Mouse (Mus musculus) heart, postnatal 0 days (tissue): ENCODE data around the gene Pabpn1l. TPM values are rescaled to one million over a fixed set of nuclear protein-coding genes. Genes with fewer than 3 reads are reported as not detected.

Source experiments
- ATAC-seq: fragments of 200-750 bp; cut with Nextera tagmentation; 2 replicates; pipeline ENCODE4 v1.8.0; 2017; ENCODE audit warnings: low read depth, moderate number of reproducible peaks, moderate library complexity; ENCODE audit not compliant: insufficient read depth
- DNase-seq: peaks from one replicate; pipeline ENCODE4 v3.0.0-alpha.2; 2016; ENCODE audit warnings: low spot score
- H3K27ac ChIP-seq: fragments of 300-500 bp; sonication (generic); 2 replicates; pipeline ENCODE4 v1.5.1; 2014; ENCODE audit warnings: low read depth, mild to moderate bottlenecking
- H3K27me3 ChIP-seq: fragments of 300-500 bp; sonication (generic); 2 replicates; pipeline ENCODE4 v1.6.1; 2014; ENCODE audit warnings: low read length, mixed read lengths; ENCODE audit not compliant: control insufficient read depth, insufficient read depth
- H3K36me3 ChIP-seq: fragments of 300-500 bp; sonication (generic); replicated peaks from 2 replicates; pipeline ENCODE4 v1.6.1; 2014; ENCODE audit warnings: low read length, mixed read lengths; ENCODE audit not compliant: control insufficient read depth, insufficient read depth
- H3K4me1 ChIP-seq: fragments of 300-500 bp; sonication (generic); 2 replicates; pipeline ENCODE4 v1.6.1; 2014; ENCODE audit warnings: antibody characterized with exemption; ENCODE audit not compliant: control insufficient read depth, insufficient read depth
- H3K4me2 ChIP-seq: fragments of 300-500 bp; sonication (generic); 2 replicates; pipeline ENCODE4 v1.6.1; 2014; ENCODE audit warnings: low read depth, mild to moderate bottlenecking, low read length, moderate library complexity
- H3K4me3 ChIP-seq: fragments of 300-500 bp; sonication (generic); 2 replicates; pipeline ENCODE4 v1.5.1; 2014; ENCODE audit warnings: low read depth, low read length
- H3K9ac ChIP-seq: fragments of 300-500 bp; sonication (generic); replicated peaks from 2 replicates; pipeline ENCODE4 v1.6.1; 2014; ENCODE audit warnings: low read depth, low read length, mixed read lengths
- H3K9me3 ChIP-seq: fragments of 300-500 bp; sonication (generic); replicated peaks from 2 replicates; pipeline ENCODE4 v1.6.1; 2016; ENCODE audit warnings: low read length; ENCODE audit not compliant: control insufficient read depth
- CTCF ChIP-seq: IDR thresholded peaks from 2 replicates; pipeline ENCODE4 v1.5.1; 2016; ENCODE audit warnings: antibody characterized with exemption, control low read depth, low read depth
- EP300 ChIP-seq: IDR thresholded peaks from 2 replicates; pipeline ENCODE4 v1.6.1; 2016; ENCODE audit warnings: antibody characterized with exemption, low read depth
- WGBS: fragments of 180-500 bp; shearing (Covaris S2); extraction: QIAGEN DNeasy Blood & Tissue Kit; methylation state at CpG from one replicate; pipeline ENCODE4 v1.1.7; 2014; 5-methylcytosine and 5-hydroxymethylcytosine counted together
- polyA plus RNA-seq: library from polyadenylated mRNA; unstranded; fragments of >200 nt; fragmentation: Nextera tagmentation; extraction: Ambion mirVana; gene quantifications from 2 replicates; pipeline ENCODE4 v1.2.1, GENCODE M21; 2015
- total RNA-seq: library from RNA; depleted of rRNA; stranded (reverse); fragments of >200 nt; gene quantifications from 2 replicates; pipeline ENCODE4 v1.2.3, GENCODE M21; 2014; ENCODE audit warnings: low replicate concordance; rRNA removed

The Pabpn1l gene
- total RNA-seq = not detected in 2 replicates
- polyA plus RNA-seq = not detected in 2 replicates

DNA sequence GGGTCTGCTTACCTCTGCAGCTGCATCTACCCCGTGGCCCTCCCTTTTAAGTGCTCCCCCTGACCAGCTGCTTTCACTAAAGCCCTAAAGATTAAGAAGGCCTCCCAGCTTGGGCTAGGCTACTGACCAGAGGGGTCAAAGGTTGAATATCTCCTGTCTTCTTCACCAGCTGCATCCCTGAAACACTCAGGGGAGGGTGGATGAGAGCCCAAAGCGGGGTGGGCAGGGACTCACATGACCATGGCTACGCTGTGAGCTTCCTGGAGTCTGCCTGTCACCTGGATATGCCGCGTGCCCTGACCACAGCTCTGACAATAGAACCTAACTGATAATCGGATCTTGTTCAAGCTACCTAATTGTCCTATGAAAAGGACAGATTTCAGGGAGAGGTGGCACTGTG, at the start of gene Pabpn1l:
TSS of gene Pabpn1l (minus strand) at position 13 of the 400 bp plus-strand sequence.
- H3K27ac ChIP-seq = no peak within 1 kb of the TSS
- DNase-seq (no peak), ATAC-seq (no peak)
- no peak for TF ChIP-seq CTCF
- no peak for TF ChIP-seq EP300
- H3K9me3 ChIP-seq = no peaks in the 10 kb centered on the region
- no peaks in the 10 kb centered on the region for H3K36me3 ChIP-seq
- H3K4me3 ChIP-seq = no peak within 1 kb of the TSS
- WGBS = 70% methylated on average over 6 of the region's 6 CpGs
- H3K27me3 ChIP-seq = 0 out of 2 replicates have a peak, but pooled peaks cover 4% of the 10 kb centered on the region
- no peaks in the 10 kb centered on the region for H3K4me1 ChIP-seq
- no peak within 1 kb of the TSS for H3K9ac ChIP-seq
- H3K4me2 ChIP-seq = no peak within 1 kb of the TSS

DNA sequence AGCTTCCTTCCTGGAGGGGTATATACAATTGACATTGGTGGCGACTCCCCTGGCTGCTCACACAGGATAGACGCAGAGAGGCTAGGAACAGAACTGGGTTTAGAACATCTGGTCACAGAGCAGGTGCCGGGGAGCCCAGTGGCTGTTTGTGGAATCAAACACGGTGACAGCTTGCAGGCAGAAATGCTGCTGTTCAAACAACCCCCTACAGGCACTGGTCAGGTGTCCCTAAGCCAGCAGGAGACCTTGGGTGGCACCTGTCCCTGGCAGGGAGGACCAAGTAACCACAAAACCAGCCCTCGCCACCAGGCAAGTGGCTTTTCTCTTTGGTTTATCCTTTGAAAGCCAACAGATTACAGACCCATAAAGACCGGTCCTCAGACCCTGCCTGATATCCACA, 49.4 kb upstream of the Pabpn1l start:
- no peaks in the 10 kb centered on the region for H3K9me3 ChIP-seq
- H3K4me3 ChIP-seq = no peak overlapping the region
- no peaks in the 10 kb centered on the region for H3K36me3 ChIP-seq
- H3K27ac ChIP-seq = no peak overlapping the region
- DNase-seq (no peak), ATAC-seq (no peak)
- TF ChIP-seq EP300 (no peak), CTCF (no peak)
- peaks cover 36% of the 10 kb centered on the region for H3K27me3 ChIP-seq
- peaks cover 11% of the 10 kb centered on the region for H3K4me1 ChIP-seq
- 64% methylated on average over 6 of the region's 6 CpGs for WGBS
- no peak overlapping the region for H3K9ac ChIP-seq
- H3K4me2 ChIP-seq = no peak overlapping the region

DNA sequence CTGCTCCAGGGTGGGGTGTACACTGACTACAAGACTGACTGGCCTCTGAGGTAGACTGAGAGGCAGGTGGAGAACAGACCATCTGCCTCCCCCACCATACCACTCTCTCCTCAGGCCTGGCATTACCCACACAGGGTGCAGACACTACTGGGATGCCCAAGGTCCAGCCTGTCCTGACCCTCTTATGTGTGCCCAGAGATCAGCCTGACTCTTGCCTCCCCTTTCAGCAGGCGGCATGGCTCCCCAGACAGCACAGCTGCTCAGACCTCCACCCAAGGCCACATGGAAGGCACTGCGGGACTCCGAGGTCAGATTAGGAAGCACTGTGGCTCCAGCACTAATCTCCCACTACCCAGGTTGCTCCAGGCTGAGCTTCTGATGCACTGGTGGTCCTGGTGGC, 48.2 kb upstream of the Pabpn1l start:
- WGBS = 72% methylated on average over 3 of the region's 3 CpGs
- Histone ChIP-seq H3K4me3 (no peak overlapping the region), H3K27me3 (peaks cover 24% of the 10 kb centered on the region), H3K4me2 (no peak overlapping the region), H3K27ac (no peak overlapping the region), H3K9me3 (no peaks in the 10 kb centered on the region), H3K9ac (no peak overlapping the region), H3K36me3 (no peaks in the 10 kb centered on the region), H3K4me1 (peaks cover 23% of the 10 kb centered on the region)
- DNase-seq (no peak), ATAC-seq (no peak)
- TF ChIP-seq CTCF = no peak
- no peak for TF ChIP-seq EP300

DNA sequence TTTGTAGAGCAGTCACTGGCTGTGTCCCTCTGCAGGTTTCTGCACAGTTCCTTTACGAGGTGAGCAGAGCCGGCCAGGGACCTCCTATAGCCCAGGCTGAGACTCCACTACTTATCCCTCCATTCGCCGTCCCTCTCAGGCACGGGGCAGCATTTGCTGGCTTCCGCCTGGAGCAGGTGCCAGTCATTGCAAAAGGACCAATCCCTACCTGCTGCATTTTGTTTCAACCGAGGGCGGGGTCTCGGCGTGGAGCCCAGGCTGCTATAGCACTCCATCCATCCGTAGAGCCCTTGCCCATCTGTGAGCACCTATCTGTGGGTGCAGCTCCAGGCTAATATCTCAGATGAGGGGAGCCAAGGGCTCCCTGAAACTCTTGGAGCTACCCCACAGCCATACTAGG, 47.5 kb upstream of the Pabpn1l start:
- no peaks in the 10 kb centered on the region for H3K36me3 ChIP-seq
- no peaks in the 10 kb centered on the region for H3K9me3 ChIP-seq
- H3K4me3 ChIP-seq = no peak overlapping the region
- ATAC-seq = no peak
- H3K4me2 ChIP-seq = no peak overlapping the region
- H3K9ac ChIP-seq = no peak overlapping the region
- no peak overlapping the region for H3K27ac ChIP-seq
- H3K27me3 ChIP-seq = peaks cover 22% of the 10 kb centered on the region; the same call in 1 of the 2 replicates
- peaks cover 25% of the 10 kb centered on the region for H3K4me1 ChIP-seq
- TF ChIP-seq EP300 (no peak), CTCF (no peak)
- WGBS = 50% methylated on average over 11 of the region's 11 CpGs
- DNase-seq = no peak

DNA sequence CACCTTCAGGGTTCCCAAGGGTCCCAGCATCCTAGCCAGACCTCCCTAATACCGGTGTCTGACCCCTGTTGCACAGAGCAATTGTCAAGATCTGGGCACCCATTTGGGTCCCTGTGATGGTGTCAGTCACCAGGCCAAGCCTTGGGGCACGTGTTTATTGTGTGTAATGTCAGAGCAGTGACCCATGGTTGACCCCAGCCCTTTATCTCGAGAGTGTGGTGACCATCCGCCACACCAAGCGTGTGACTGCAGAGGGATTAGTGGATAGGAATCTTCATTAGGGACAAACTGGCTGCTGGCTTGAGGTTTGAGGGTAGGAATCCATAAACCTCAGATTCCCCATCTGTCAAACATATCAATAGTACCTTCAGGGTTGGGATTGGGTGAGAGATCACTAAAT, 46.8 kb upstream of the Pabpn1l start:
- Histone ChIP-seq H3K27me3 (0 out of 2 replicates have a peak, but pooled peaks cover 22% of the 10 kb centered on the region), H3K4me3 (no peak overlapping the region), H3K4me1 (peaks cover 31% of the 10 kb centered on the region), H3K9me3 (no peaks in the 10 kb centered on the region), H3K9ac (no peak overlapping the region), H3K27ac (no peak overlapping the region), H3K4me2 (no peak overlapping the region), H3K36me3 (no peaks in the 10 kb centered on the region)
- 49% methylated on average over 5 of the region's 5 CpGs for WGBS
- ATAC-seq = no peak
- DNase-seq = no peak
- TF ChIP-seq CTCF = no peak
- no peak for TF ChIP-seq EP300

DNA sequence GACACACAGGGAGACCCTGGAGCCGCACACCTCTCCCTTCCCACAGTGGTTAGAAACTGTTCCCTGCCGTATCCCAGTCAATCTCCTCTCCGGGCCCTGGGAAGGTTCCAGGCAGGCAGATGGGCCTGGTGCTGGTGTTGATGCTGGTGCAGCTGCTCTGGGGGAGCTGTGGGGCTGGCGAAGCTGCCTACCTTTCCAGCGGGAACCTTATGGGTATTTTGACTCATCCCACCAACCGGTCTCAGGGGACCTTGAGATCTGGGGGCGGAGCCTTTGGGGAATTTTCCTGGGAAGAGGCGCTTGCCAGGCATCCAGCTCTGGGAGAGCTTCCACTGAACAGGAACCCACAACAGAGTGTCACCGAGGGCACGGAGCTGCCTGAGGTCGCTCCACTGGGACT, 45.3 kb upstream of the Pabpn1l start:
- H3K36me3 ChIP-seq = no peaks in the 10 kb centered on the region
- H3K9me3 ChIP-seq = no peaks in the 10 kb centered on the region
- H3K27me3 ChIP-seq = 0 out of 2 replicates have a peak, but pooled peaks cover 21% of the 10 kb centered on the region
- peaks cover 38% of the 10 kb centered on the region for H3K4me1 ChIP-seq
- no peak for TF ChIP-seq EP300
- 73% methylated on average over 11 of the region's 11 CpGs for WGBS
- H3K9ac ChIP-seq = no peak overlapping the region
- no peak overlapping the region for H3K4me2 ChIP-seq
- no peak overlapping the region for H3K4me3 ChIP-seq
- no peak overlapping the region for H3K27ac ChIP-seq
- no peak for DNase-seq
- no peak for ATAC-seq
